Mouse (Mus musculus) stomach, postnatal 0 days (tissue): ENCODE results near the gene Emc8. TPM values are rescaled to one million over a fixed set of nuclear protein-coding genes. Genes with fewer than 3 reads are reported as not detected.
A peak's percentile ranks its signal among the peaks of the same experiment; 100 is the strongest.

ENCODE experiments used
- ATAC-seq: fragments of 200-750 bp; cut with Nextera tagmentation; 2 replicates; pipeline ENCODE4 v1.8.0; 2017; ENCODE audit not compliant: low FRiP score, low TSS enrichment
- DNase-seq: peaks from one replicate; pipeline ENCODE4 v3.0.0-alpha.2; 2016; ENCODE audit warnings: low spot score
- H3K27ac ChIP-seq: fragments of 300-500 bp; sonication (generic); replicated peaks from 2 replicates; pipeline ENCODE4 v1.5.1; 2014; ENCODE audit warnings: mild to moderate bottlenecking, control low read depth
- H3K27me3 ChIP-seq: fragments of 300-500 bp; sonication (generic); 2 replicates; pipeline ENCODE4 v1.6.1; 2014; ENCODE audit warnings: low read length; ENCODE audit not compliant: control insufficient read depth, insufficient read depth
- H3K36me3 ChIP-seq: fragments of 300-500 bp; sonication (generic); 2 replicates; pipeline ENCODE4 v1.6.1; 2014; ENCODE audit warnings: low read length, mixed read lengths; ENCODE audit not compliant: control insufficient read depth, insufficient read depth
- H3K4me1 ChIP-seq: fragments of 300-500 bp; sonication (generic); replicated peaks from 2 replicates; pipeline ENCODE4 v1.6.1; 2014; ENCODE audit warnings: antibody characterized with exemption; ENCODE audit not compliant: control insufficient read depth, insufficient read depth
- H3K4me2 ChIP-seq: fragments of 300-500 bp; sonication (generic); replicated peaks from 2 replicates; pipeline ENCODE4 v1.6.1; 2014; ENCODE audit warnings: low read depth, mild to moderate bottlenecking, control low read depth, moderate library complexity
- H3K4me3 ChIP-seq: fragments of 300-500 bp; sonication (generic); 2 replicates; pipeline ENCODE4 v1.5.1; 2014; ENCODE audit warnings: low read depth, low read length, control low read depth
- H3K9ac ChIP-seq: fragments of 300-500 bp; sonication (generic); 2 replicates; pipeline ENCODE4 v1.6.1; 2014; ENCODE audit warnings: mild to moderate bottlenecking, low read length, control low read depth, mixed read lengths
- H3K9me3 ChIP-seq: fragments of 300-500 bp; sonication (generic); 2 replicates; pipeline ENCODE4 v1.6.1; 2016; ENCODE audit warnings: low read length; ENCODE audit not compliant: control insufficient read depth
- CTCF ChIP-seq: IDR thresholded peaks from 2 replicates; pipeline ENCODE4 v1.5.1; 2016; ENCODE audit warnings: antibody characterized with exemption, low read depth, mild to moderate bottlenecking, moderate library complexity
- EP300 ChIP-seq: optimal IDR thresholded peaks from 2 replicates; pipeline ENCODE3; 2016; ENCODE audit warnings: antibody characterized with exemption
- WGBS: fragments of 180-500 bp; shearing (Covaris S2); extraction: QIAGEN DNeasy Blood & Tissue Kit; methylation state at CpG from one replicate; pipeline ENCODE4 v1.1.7; 2014; 5-methylcytosine and 5-hydroxymethylcytosine counted together
- polyA plus RNA-seq: library from polyadenylated mRNA; unstranded; fragments of >200 nt; fragmentation: Nextera tagmentation; extraction: Ambion mirVana; gene quantifications from 2 replicates; pipeline ENCODE4 v1.2.1, GENCODE M21; 2015

Gene Emc8
- polyA plus RNA-seq, 1 experiment from 2014 or later, result 162 TPM

DNA sequence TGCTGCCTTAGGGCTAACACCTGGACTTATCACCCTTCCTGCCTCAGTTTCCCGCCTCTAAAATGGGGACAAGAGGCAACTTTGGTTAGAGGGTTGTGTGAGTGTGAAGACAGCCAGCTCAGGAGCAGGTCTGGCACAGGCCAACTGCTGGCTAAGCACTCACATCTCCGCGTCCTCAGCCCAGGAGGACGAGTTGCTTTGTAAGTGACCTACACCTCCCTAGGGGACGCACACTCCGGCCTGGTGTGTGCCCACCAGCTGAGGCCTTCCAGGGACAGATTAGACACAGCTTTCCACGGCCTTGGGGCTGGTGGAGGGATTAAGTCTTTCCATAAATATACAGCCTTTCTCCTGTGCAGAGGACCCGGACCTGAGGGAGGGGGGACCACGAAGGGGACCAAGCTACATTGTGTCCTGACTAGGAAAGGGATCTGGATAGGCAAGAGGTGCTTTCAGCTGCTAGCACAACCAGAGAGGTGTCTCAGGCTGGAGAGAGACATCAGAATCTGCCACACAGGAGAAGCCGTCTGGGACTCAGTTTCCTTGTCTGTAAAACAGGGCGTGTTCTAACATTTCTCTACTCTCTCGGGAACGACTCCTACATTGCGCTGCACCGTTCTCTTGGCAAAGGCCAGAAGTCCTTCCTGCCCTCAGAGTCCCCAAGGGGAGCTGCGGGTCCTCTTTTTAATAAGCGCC lies 35.3 kb downstream of the Emc8 start:
- DNase-seq, result no peak
- no peak for ATAC-seq

DNA sequence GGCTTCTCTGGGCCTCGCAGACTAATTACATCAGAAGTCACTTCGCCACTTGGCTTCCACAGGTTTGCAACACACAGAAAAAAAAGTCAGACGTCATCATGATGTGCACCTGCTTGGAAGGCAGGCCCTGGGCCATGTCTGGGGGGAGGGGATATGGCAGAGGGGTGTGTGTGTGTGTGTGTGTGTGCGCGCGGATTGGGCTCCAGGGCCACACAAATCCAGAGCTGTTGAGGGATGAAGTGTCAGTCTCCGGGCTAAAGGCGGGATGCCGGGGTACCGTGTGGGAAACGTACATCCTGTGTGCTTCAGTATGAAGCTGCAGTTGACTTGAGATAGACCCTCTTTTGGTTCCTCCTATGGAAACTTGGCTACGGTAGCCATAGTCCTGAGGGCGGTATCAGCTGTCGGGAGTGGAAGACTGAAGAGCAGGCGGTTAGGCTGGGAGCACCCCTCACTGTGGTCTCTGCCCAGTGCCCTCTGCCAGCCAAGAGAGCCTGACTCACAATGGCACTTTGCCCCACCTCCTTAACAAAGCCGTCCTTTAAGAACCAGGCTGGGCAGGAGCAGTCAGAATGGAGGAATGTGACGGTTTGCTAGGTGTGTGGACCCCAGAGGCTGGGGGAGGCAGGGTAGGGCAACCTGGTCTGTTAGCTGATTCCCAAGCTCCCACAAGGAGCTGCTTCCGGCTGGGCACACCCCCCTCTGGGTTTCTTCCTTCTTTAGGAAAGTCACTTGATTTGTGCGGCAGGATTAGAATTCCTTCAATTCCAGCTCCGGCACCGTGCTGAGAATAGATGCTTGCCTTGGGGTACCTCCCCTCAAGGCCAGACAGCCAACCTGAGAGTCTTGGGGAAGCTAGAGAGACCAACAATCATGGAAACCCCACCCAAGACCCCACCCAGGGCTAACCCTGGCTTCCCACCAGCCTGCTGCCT lies 36.7 kb downstream of the Emc8 start:
- Histone ChIP-seq H3K4me1 (peaks cover 3% of the 10 kb centered on the region; the same call in 1 of the 2 replicates), H3K27ac (no peak overlapping the region)

More for the DNA sequence above, 35.3 kb downstream of the Emc8 start:
- no peak overlapping the region for H3K27ac ChIP-seq
- peak overlapping the region; percentile 96 for H3K4me2 ChIP-seq
- TF ChIP-seq EP300, result no peak
- no peak for TF ChIP-seq CTCF
- H3K9me3 ChIP-seq, result no peaks in the 10 kb centered on the region
- WGBS, result 43% methylated on average over 17 of the region's 17 CpGs
- H3K36me3 ChIP-seq, result no peaks in the 10 kb centered on the region
- peaks cover 3% of the 10 kb centered on the region; the same call in 1 of the 2 replicates for H3K4me1 ChIP-seq
- no peak overlapping the region for H3K9ac ChIP-seq
- no peaks in the 10 kb centered on the region for H3K27me3 ChIP-seq
- H3K4me3 ChIP-seq, result peak overlapping the region; percentile 59; the same call in 1 of the 2 replicates

DNA sequence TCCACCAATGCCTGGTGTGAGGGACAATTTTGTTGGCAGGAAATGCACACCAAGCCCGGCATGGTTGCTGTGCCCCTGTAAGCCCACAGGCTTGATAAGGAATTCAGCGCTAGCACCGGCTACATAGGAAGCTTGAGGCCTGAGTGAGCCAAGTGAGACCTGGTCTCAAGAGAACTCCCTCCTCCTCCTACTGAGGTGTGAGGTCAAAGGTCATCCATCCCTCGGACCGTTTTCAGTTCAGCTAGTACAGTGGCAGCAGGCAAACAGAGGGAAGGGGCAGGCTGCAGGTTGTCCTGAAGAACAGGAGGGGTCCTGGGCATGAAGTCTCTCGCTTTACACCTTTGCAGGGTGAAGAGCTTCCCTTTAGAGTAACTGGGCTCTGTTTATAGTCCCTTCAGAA lies 37.5 kb downstream of the Emc8 start:
- TF ChIP-seq EP300 (no peak), CTCF (no peak)
- no peak overlapping the region for H3K4me2 ChIP-seq

More for the DNA sequence above, 36.7 kb downstream of the Emc8 start:
- ATAC-seq (no peak), DNase-seq (no peak)
- no peak overlapping the region for H3K4me3 ChIP-seq
- TF ChIP-seq CTCF, result no peak
- TF ChIP-seq EP300, result no peak
- H3K27me3 ChIP-seq, result no peaks in the 10 kb centered on the region
- no peak overlapping the region for H3K9ac ChIP-seq
- no peaks in the 10 kb centered on the region for H3K36me3 ChIP-seq
- 78% methylated on average over 21 of the region's 21 CpGs for WGBS
- H3K4me2 ChIP-seq, result no peak overlapping the region
- no peaks in the 10 kb centered on the region for H3K9me3 ChIP-seq

DNA sequence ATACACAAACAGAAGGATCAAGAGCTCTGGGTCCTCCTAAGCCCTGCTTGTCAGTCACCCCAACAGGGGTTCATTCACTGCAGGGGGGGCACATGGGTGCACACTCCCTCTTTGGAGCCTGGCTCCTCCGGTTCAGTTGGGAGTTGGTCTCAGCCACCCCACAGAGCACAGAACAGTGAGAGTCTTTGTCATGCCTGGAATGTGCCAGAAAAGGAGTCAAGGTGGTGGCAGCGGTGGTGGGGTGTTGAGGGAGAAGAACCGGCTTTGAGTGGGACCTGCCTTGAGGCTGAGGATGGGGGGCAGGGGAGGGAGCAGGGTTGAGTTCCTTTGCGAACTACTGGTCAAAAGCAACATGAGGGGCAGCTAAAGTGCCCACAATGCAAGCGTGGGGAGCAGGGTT lies 38.3 kb downstream of the Emc8 start:
- no peaks in the 10 kb centered on the region for H3K27me3 ChIP-seq
- H3K9me3 ChIP-seq, result no peaks in the 10 kb centered on the region
- no peak overlapping the region for H3K4me3 ChIP-seq
- no peaks in the 10 kb centered on the region for H3K36me3 ChIP-seq
- 60% methylated on average over 5 of the region's 5 CpGs for WGBS
- H3K4me1 ChIP-seq, result peaks cover 3% of the 10 kb centered on the region; the same call in 1 of the 2 replicates
- no peak overlapping the region for H3K27ac ChIP-seq
- TF ChIP-seq CTCF (no peak), EP300 (no peak)
- no peak overlapping the region for H3K4me2 ChIP-seq
- DNase-seq, result no peak
- no peak overlapping the region for H3K9ac ChIP-seq
- no peak for ATAC-seq

More for the DNA sequence above, 37.5 kb downstream of the Emc8 start:
- no peak for DNase-seq
- Histone ChIP-seq H3K27me3 (no peaks in the 10 kb centered on the region), H3K4me1 (peaks cover 3% of the 10 kb centered on the region; the same call in 1 of the 2 replicates), H3K27ac (no peak overlapping the region), H3K9me3 (no peaks in the 10 kb centered on the region), H3K36me3 (no peaks in the 10 kb centered on the region), H3K9ac (no peak overlapping the region), H3K4me3 (no peak overlapping the region)
- WGBS, result 49% methylated on average over 6 of the region's 6 CpGs
- no peak for ATAC-seq

DNA sequence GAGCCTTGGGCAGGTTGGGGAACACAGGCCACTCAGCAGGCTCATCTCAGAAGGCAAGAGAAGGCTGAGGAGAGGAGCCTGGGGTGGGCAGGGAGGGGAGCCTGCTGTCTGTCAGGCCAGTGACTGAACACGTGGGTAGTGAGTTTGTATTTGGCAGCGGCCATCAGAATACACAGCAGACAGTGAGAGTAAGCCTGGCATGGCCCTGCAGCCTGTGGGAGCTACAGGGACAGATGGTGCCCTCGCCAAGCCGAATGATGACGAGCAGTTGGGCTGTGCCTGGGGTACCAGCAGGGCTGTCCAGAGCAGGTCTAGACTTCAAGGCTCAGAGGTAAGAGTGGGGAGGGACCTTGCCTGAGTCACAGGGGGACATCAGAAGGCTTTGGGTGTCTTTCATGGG lies 41.1 kb downstream of the Emc8 start:
- H3K9ac ChIP-seq, result no peak overlapping the region
- TF ChIP-seq EP300 (no peak), CTCF (no peak)
- ATAC-seq (no peak), DNase-seq (no peak)
- H3K27me3 ChIP-seq, result no peaks in the 10 kb centered on the region
- H3K4me3 ChIP-seq, result no peak overlapping the region
- H3K36me3 ChIP-seq, result no peaks in the 10 kb centered on the region
- no peaks in the 10 kb centered on the region for H3K9me3 ChIP-seq
- WGBS, result 87% methylated on average over 5 of the region's 5 CpGs
- H3K4me1 ChIP-seq, result no peaks in the 10 kb centered on the region
- no peak overlapping the region for H3K27ac ChIP-seq
- H3K4me2 ChIP-seq, result no peak overlapping the region

DNA sequence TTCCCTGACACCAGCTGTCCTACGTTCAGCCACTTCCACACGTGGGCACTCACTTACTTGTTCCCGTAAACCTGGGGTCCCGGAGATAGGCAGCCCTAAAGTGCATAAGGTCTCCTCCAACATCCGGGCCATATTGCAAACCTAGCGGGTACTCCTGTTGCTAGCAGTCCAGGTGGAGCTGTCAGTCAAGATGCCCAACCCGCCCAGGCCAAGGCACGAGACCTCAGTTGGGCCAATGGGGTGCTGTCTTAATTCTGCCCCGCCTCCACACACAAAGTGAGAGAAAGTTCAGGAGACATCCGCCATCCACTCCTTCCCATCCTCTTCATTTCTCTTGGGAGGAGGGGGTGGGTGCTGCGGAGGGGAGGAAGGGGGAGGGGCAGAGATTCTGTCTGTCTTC lies 41.9 kb downstream of the Emc8 start:
- ATAC-seq (no peak), DNase-seq (no peak)
- H3K4me1 ChIP-seq, result no peaks in the 10 kb centered on the region
- no peaks in the 10 kb centered on the region for H3K27me3 ChIP-seq
- H3K9ac ChIP-seq, result no peak overlapping the region
- no peaks in the 10 kb centered on the region for H3K9me3 ChIP-seq
- TF ChIP-seq CTCF (no peak), EP300 (no peak)
- H3K36me3 ChIP-seq, result no peaks in the 10 kb centered on the region
- H3K4me3 ChIP-seq, result no peak overlapping the region
- no peak overlapping the region for H3K27ac ChIP-seq
- no peak overlapping the region for H3K4me2 ChIP-seq
- 62% methylated on average over 11 of the region's 11 CpGs for WGBS
